Mouse (Mus musculus) liver, embryonic 16.5 days (tissue): Measurements from ENCODE around the gene Cyb5r4. TPM values are rescaled to one million over a fixed set of nuclear protein-coding genes. Genes with fewer than 3 reads are reported as not detected.

Experiments used
- ATAC-seq: fragments of 200-750 bp; cut with Nextera tagmentation; 2 replicates; pipeline ENCODE4 v1.8.0; 2017; ENCODE audit warnings: low read depth, mild to moderate bottlenecking, moderate number of reproducible peaks, moderate library complexity
- H3K27ac ChIP-seq: fragments of 300-500 bp; sonication (generic); 2 replicates; pipeline ENCODE4 v1.5.1; 2014; ENCODE audit warnings: mild to moderate bottlenecking, low read length
- H3K27me3 ChIP-seq: fragments of 300-500 bp; sonication (generic); 2 replicates; pipeline ENCODE4 v1.6.1; 2014; ENCODE audit warnings: low read depth, low read length, mixed read lengths; ENCODE audit not compliant: control insufficient read depth, insufficient read depth
- H3K36me3 ChIP-seq: fragments of 300-500 bp; sonication (generic); 2 replicates; pipeline ENCODE4 v1.6.1; 2014; ENCODE audit warnings: mild to moderate bottlenecking; ENCODE audit not compliant: control insufficient read depth, insufficient read depth
- H3K4me1 ChIP-seq: fragments of 300-500 bp; sonication (generic); 2 replicates; pipeline ENCODE4 v1.6.1; 2014; ENCODE audit warnings: low read depth, low read length, mixed read lengths; ENCODE audit not compliant: control insufficient read depth
- H3K4me2 ChIP-seq: fragments of 300-500 bp; sonication (generic); 2 replicates; pipeline ENCODE4 v1.6.1; 2014; ENCODE audit warnings: low read depth, low read length, mixed read lengths
- H3K4me3 ChIP-seq: fragments of 300-500 bp; sonication (generic); 2 replicates; pipeline ENCODE4 v1.5.1; 2014; ENCODE audit warnings: low read depth, mild to moderate bottlenecking, low read length
- H3K9ac ChIP-seq: fragments of 300-500 bp; sonication (generic); 2 replicates; pipeline ENCODE4 v1.6.1; 2014; ENCODE audit warnings: low read depth, low read length
- H3K9me3 ChIP-seq: fragments of 300-500 bp; sonication (generic); replicated peaks from 2 replicates; pipeline ENCODE4 v1.6.1; 2016; ENCODE audit warnings: low read length; ENCODE audit not compliant: control insufficient read depth
- WGBS: fragments of 180-500 bp; shearing (Covaris S2); extraction: QIAGEN DNeasy Blood & Tissue Kit; methylation state at CpG from one replicate; pipeline ENCODE4 v1.1.7; 2014; ENCODE audit not compliant: insufficient replicate concordance; 5-methylcytosine and 5-hydroxymethylcytosine counted together
- polyA plus RNA-seq: library from polyadenylated mRNA; unstranded; fragments of >200 nt; fragmentation: Nextera tagmentation; extraction: Ambion mirVana; gene quantifications from 2 replicates; pipeline ENCODE4 v1.2.1, GENCODE M21; 2015

The Cyb5r4 gene
- polyA plus RNA-seq, 1 experiment from 2014 or later = 30.8 TPM

DNA sequence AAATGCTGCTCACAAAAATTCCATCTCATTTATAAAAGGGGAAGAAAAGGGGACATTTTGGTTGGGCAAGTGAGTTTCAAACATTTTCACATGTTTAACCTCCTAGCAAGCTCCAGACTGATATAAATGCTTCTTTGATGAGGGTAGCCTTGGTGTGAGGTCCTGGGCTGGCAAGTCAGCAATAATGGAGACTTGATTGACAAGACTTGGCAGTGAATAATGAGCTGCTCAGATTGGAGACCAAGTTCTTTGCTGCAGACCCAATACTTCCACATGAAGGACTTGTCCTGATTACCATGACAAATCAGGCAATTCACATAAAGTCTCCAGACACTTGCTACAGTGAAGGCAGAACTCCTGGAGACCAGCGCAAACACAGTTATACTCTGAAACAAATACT, 12.9 kb upstream of the Cyb5r4 start:
- WGBS = 84% methylated on average over 1 of the region's 1 CpGs
- H3K27me3 ChIP-seq = peaks cover 4% of the 10 kb centered on the region
- H3K9ac ChIP-seq = no peak overlapping the region
- H3K4me3 ChIP-seq = no peak overlapping the region
- no peaks in the 10 kb centered on the region for H3K4me1 ChIP-seq
- no peaks in the 10 kb centered on the region for H3K36me3 ChIP-seq
- H3K4me2 ChIP-seq = no peak overlapping the region
- no peaks in the 10 kb centered on the region for H3K9me3 ChIP-seq
- ATAC-seq = no peak
- H3K27ac ChIP-seq = no peak overlapping the region

DNA sequence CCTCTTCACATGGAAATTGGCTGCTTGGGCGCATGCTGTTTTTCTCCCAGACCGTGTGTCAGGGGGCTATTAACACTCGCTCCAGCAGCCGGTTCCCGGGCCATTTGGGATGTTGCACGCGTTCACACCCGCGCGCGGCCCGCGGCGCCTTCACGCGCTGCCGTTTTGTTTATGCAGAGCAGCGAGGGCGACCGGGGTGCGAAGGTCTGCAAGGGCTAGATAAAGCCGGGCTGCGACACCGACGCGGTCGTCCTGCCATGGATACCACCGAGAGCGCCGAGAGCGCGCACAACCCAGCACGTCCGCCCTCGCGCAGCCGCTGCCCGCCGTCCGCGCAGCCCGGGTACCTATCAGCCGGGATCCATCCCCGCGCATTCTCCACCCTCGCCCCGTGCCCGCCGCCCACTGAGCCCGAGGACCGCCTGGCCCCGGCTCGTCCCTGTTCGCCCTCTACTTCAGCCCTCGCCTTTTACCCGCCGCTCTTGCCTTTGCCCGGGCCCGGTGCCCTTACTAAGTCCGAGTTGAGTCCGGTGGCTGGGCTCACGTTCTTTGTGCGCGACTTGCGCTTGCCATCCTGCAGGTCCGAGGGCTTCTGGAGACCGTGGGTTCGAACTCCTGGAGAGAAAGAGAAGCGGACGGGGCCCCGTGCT, 6.4 kb upstream of the Cyb5r4 start, which contains the start of gene Ripply2:
Ripply2 (plus strand) TSS at position 250 of the 650 bp plus-strand sequence.
- Histone ChIP-seq H3K4me3 (peak within 1 kb of the TSS; percentile 28), H3K27me3 (peaks cover 37% of the 10 kb centered on the region), H3K27ac (no peak within 1 kb of the TSS), H3K4me2 (peak within 1 kb of the TSS; percentile 48), H3K9ac (no peak within 1 kb of the TSS), H3K9me3 (no peaks in the 10 kb centered on the region), H3K4me1 (no peaks in the 10 kb centered on the region), H3K36me3 (no peaks in the 10 kb centered on the region)
- ATAC-seq = peak; percentile 27; the same call in 1 of the 2 replicates
- 1% methylated on average over 70 of the region's 71 CpGs for WGBS

- ATAC-seq = no peak
- Histone ChIP-seq H3K36me3 (no peaks in the 10 kb centered on the region), H3K4me2 (no peak overlapping the region), H3K27ac (no peak overlapping the region), H3K9me3 (no peaks in the 10 kb centered on the region), H3K27me3 (peaks cover 37% of the 10 kb centered on the region), H3K9ac (no peak overlapping the region), H3K4me1 (no peaks in the 10 kb centered on the region), H3K4me3 (no peak overlapping the region)
- WGBS = 5% methylated on average over 10 of the region's 10 CpGs
Observed at GRCm38 (mm10) chr9:87015938-87016294, 5.9 kb upstream of the Cyb5r4 start.

GRCm38 (mm10) chr9:87025764-87026163, 4.0 kb downstream of the Cyb5r4 start:
- Histone ChIP-seq H3K4me3 (no peak overlapping the region), H3K27ac (no peak overlapping the region)
- no peak for ATAC-seq

DNA sequence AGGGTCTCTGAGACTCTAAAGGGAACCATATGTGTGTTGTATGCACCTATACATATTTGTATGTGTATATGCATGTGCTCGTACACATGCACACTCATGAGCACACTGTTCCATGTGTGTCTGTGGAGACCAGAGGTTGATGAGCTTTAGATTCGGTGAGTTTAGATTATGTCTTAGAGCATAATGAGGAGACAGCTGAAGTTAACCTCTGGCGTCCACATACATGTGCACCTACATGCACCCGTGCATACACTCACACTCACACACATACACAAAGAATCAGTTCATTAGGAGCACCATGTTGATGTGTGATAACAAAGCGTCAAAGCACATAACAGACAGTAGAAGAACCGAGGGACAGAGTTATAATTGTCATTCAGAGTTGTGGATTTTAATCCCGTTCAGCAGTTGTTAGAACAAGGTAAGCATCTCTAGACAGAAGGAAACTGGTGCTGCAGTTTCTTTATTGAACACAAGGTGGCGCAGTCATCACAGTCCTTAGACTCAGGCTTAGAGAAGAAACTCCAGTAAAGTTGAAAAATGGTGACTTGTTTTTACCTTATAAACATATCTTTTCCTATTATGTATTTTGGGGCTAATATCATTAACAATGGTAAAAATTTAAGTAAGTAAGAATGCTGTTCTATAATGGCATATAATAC, 5.7 kb downstream of the Cyb5r4 start:
- Histone ChIP-seq H3K4me2 (no peak overlapping the region), H3K4me1 (peaks cover 4% of the 10 kb centered on the region; the same call in 1 of the 2 replicates), H3K9ac (no peak overlapping the region), H3K27me3 (no peaks in the 10 kb centered on the region), H3K9me3 (no peaks in the 10 kb centered on the region), H3K4me3 (no peak overlapping the region), H3K27ac (no peak overlapping the region), H3K36me3 (no peaks in the 10 kb centered on the region)
- ATAC-seq = peak; percentile 39; the same call in 1 of the 2 replicates
- WGBS = 39% methylated on average over 8 of the region's 8 CpGs

More at GRCm38 (mm10) chr9:87025764-87026163, 4.0 kb downstream of the Cyb5r4 start:
- no peaks in the 10 kb centered on the region for H3K9me3 ChIP-seq
- no peak overlapping the region for H3K4me2 ChIP-seq
- H3K9ac ChIP-seq = no peak overlapping the region
- no peaks in the 10 kb centered on the region for H3K36me3 ChIP-seq
- 18% methylated on average over 6 of the region's 6 CpGs for WGBS
- peaks cover 6% of the 10 kb centered on the region for H3K4me1 ChIP-seq
- H3K27me3 ChIP-seq = no peaks in the 10 kb centered on the region

DNA sequence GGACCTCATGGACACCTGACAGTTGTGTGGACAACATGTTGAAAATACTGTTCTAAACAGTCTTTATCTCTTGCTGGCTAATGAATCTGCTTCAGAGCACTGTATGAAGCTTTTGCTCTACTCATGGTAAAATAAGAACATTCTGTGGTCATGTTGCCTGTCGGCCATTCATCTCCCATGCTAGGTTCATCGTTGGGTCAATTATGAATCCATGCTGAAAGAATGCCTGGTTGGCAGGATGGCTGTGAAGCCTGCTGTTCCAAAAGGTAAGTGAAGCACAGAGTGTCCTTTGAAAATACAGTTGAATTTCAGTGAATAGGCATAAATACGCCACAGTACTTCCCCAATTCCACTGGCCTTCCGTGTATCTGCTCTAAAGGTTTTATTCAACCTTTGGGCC, 10.4 kb downstream of the Cyb5r4 start:
- no peak for ATAC-seq

DNA sequence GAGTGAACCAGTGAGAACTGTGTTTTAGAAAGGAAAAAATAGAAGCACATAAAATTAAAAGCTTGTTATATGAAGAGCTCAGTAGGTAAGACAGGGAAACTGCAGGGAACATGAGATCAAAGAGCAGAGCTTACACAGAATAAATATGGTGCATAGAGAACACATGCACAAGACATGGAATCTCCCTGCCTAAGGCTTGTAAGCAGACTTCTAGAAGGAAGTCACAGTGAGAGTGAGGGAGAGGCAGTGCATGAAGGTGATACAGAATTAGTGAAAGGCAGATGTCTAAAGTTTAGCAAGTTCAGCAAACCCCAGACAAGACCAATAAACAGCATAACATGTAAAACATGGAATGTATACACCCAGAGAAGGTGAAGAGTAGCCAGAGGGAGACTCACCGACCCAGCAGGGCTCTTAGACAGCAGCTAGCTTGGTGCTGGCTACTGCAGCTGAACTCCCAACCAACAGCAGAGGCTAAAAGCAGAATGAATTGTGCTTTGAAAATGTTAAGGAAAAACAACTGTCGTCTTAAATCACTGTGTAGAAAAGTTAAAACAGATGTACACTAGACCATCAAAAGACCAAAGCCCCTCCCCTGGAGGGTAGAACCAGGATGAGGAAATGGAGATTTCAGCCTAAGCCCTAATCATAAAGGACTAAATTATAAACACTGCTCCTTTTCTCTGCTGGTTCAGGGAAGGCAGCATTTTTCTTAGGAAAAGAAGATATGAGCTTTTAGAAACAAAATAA, 13.2 kb downstream of the Cyb5r4 start:
- Histone ChIP-seq H3K9me3 (no peaks in the 10 kb centered on the region), H3K9ac (no peak overlapping the region), H3K27me3 (no peaks in the 10 kb centered on the region), H3K27ac (no peak overlapping the region), H3K36me3 (no peaks in the 10 kb centered on the region), H3K4me3 (no peak overlapping the region), H3K4me1 (no peaks in the 10 kb centered on the region), H3K4me2 (no peak overlapping the region)
- 70% methylated on average over 2 of the region's 2 CpGs for WGBS
- no peak for ATAC-seq

More for the DNA sequence above, 10.4 kb downstream of the Cyb5r4 start:
- no peak overlapping the region for H3K27ac ChIP-seq
- no peak overlapping the region for H3K4me3 ChIP-seq
- no peaks in the 10 kb centered on the region for H3K27me3 ChIP-seq
- H3K4me2 ChIP-seq = no peak overlapping the region
- H3K4me1 ChIP-seq = no peaks in the 10 kb centered on the region
- H3K9ac ChIP-seq = no peak overlapping the region
- no peaks in the 10 kb centered on the region for H3K36me3 ChIP-seq
- no peaks in the 10 kb centered on the region for H3K9me3 ChIP-seq
- 80% methylated on average over 4 of the region's 4 CpGs for WGBS

DNA sequence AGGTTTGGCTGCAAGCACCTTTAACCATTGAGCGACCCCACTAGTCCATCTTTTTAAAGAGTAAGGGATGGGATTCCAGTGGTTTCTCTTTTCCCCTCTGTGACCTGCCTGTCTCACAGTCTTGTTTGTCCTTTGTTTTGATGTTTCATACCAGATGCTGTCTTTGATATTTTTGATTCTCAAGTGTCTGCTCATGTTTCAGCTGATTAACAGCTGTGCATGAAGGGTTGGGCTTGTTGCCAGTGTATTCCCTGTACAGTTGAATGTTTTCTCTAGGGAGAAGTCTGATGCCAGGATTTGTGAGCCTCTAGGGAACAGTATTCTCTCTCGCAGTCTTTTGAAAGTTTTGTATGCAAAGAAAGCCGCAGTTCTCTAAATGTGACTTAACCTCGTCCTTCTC, 27.6 kb downstream of the Cyb5r4 start:
- H3K4me2 ChIP-seq = no peak overlapping the region
- WGBS = 72% methylated on average over 4 of the region's 4 CpGs

More for the DNA sequence above, 27.6 kb downstream of the Cyb5r4 start:
- H3K27ac ChIP-seq = no peak overlapping the region
- H3K4me1 ChIP-seq = no peaks in the 10 kb centered on the region
- H3K36me3 ChIP-seq = no peaks in the 10 kb centered on the region
- H3K9me3 ChIP-seq = no peaks in the 10 kb centered on the region
- no peak overlapping the region for H3K4me3 ChIP-seq
- no peaks in the 10 kb centered on the region for H3K27me3 ChIP-seq
- no peak for ATAC-seq
- H3K9ac ChIP-seq = no peak overlapping the region
